ENCODE assay signal across 8 mouse cellular contexts in genomic region chr2:61138998-61139631, GRCm38 (mm10).
A peak's percentile ranks its signal among the peaks of the same experiment; 100 is the strongest.
DNase-seq lines count a peak whose midpoint lies in the region; ATAC-seq lines count a peak whose summit lies in the region.

No protein-coding gene starts in this region.

- no peak overlapping the region for H3K27ac ChIP-seq in forebrain, embryonic 14.5 days (ENCODE audit: low read depth, low read length)
- no peak overlapping the region for H3K27ac ChIP-seq in forebrain, embryonic 15.5 days (replicated peaks)
- peak overlapping the region; percentile 89 for H3K27ac ChIP-seq in kidney, embryonic 14.5 days (ENCODE audit: low read depth, low read length)
- peak overlapping the region; percentile 23; the same call in 1 of the 2 replicates for H3K27ac ChIP-seq in liver, embryonic 13.5 days

- 74% methylated on average over 19 of the region's 19 CpGs for WGBS in forebrain, embryonic 14.5 days
- WGBS in forebrain, embryonic 15.5 days, result 72% methylated on average over 19 of the region's 19 CpGs
- 10% methylated on average over 19 of the region's 19 CpGs for WGBS in kidney, embryonic 14.5 days
- 33% methylated on average over 19 of the region's 19 CpGs for WGBS in liver, embryonic 13.5 days (ENCODE audit: insufficient replicate concordance)

- no peaks in the 10 kb centered on the region for H3K4me1 ChIP-seq in forebrain, embryonic 14.5 days (ENCODE audit: control insufficient read depth, insufficient read depth, low read length)
- H3K4me1 ChIP-seq in forebrain, embryonic 15.5 days, result no peaks in the 10 kb centered on the region
- H3K4me1 ChIP-seq in kidney, embryonic 14.5 days (ENCODE audit: control insufficient read depth, insufficient read depth, low read length), result peaks cover 5% of the 10 kb centered on the region; the same call in 1 of the 2 replicates
- no peaks in the 10 kb centered on the region for H3K4me1 ChIP-seq in liver, embryonic 13.5 days (replicated peaks)

- no peak for ATAC-seq in forebrain, embryonic 14.5 days
- ATAC-seq in forebrain, embryonic 15.5 days (replicated peaks), result no peak
- peak; percentile 48 for ATAC-seq in common myeloid progenitor, adult 5-6 weeks (replicated peaks; ENCODE audit: low read depth, poor library complexity, severe bottlenecking)
- ATAC-seq in granulocyte monocyte progenitor cell, adult 5-6 weeks (replicated peaks; ENCODE audit: poor library complexity, severe bottlenecking), result peak; percentile 33
- peak; percentile 91 for ATAC-seq in kidney, embryonic 14.5 days (ENCODE audit: low FRiP score, low TSS enrichment)
- no peak for ATAC-seq in liver, embryonic 13.5 days (ENCODE audit: low read depth)

- DNase-seq in forebrain, embryonic 14.5 days (ENCODE audit: low spot score), result peak; percentile 17
- DNase-seq in liver, embryonic 13.5 days, result no peak
- peak; percentile 4 for DNase-seq in right cerebral cortex, postnatal 14 days
- DNase-seq in thymus, postnatal 0 days (ENCODE audit: low spot score), result no peak

- H3K4me2 ChIP-seq in forebrain, embryonic 14.5 days (ENCODE audit: low read length), result no peak overlapping the region
- H3K4me2 ChIP-seq in forebrain, embryonic 15.5 days (replicated peaks), result no peak overlapping the region
- peak overlapping the region; percentile 30 for H3K4me2 ChIP-seq in kidney, embryonic 14.5 days (replicated peaks; ENCODE audit: low read depth, low read length)
- H3K4me2 ChIP-seq in liver, embryonic 13.5 days, result peak overlapping the region; percentile 11; the same call in 1 of the 2 replicates

- H3K36me3 ChIP-seq in forebrain, embryonic 14.5 days (ENCODE audit: control insufficient read depth, insufficient read depth, low read length), result no peaks in the 10 kb centered on the region
- H3K36me3 ChIP-seq in forebrain, embryonic 15.5 days, result no peaks in the 10 kb centered on the region
- H3K36me3 ChIP-seq in kidney, embryonic 14.5 days (ENCODE audit: control insufficient read depth, insufficient read depth, low read length), result no peaks in the 10 kb centered on the region
- H3K36me3 ChIP-seq in liver, embryonic 13.5 days, result no peaks in the 10 kb centered on the region

- H3K9me3 ChIP-seq in forebrain, embryonic 14.5 days (replicated peaks; ENCODE audit: control insufficient read depth, low read length), result no peaks in the 10 kb centered on the region
- H3K9me3 ChIP-seq in forebrain, embryonic 15.5 days, result no peaks in the 10 kb centered on the region
- no peaks in the 10 kb centered on the region for H3K9me3 ChIP-seq in kidney, embryonic 14.5 days (ENCODE audit: control insufficient read depth, low read length)
- no peaks in the 10 kb centered on the region for H3K9me3 ChIP-seq in liver, embryonic 13.5 days (replicated peaks)

- H3K4me3 ChIP-seq in forebrain, embryonic 14.5 days (ENCODE audit: low read depth, low read length), result no peak overlapping the region
- H3K4me3 ChIP-seq in forebrain, embryonic 15.5 days, result no peak overlapping the region
- H3K4me3 ChIP-seq in kidney, embryonic 14.5 days (ENCODE audit: low read length), result peak overlapping the region; percentile 6; the same call in 1 of the 2 replicates
- H3K4me3 ChIP-seq in liver, embryonic 13.5 days (replicated peaks), result no peak overlapping the region

- no peak overlapping the region for H3K9ac ChIP-seq in forebrain, embryonic 14.5 days (ENCODE audit: low read length)
- no peak overlapping the region for H3K9ac ChIP-seq in forebrain, embryonic 15.5 days (replicated peaks)
- peak overlapping the region; percentile 31; the same call in 1 of the 2 replicates for H3K9ac ChIP-seq in kidney, embryonic 14.5 days (ENCODE audit: low read depth, low read length)
- H3K9ac ChIP-seq in liver, embryonic 13.5 days, result no peak overlapping the region

- no peaks in the 10 kb centered on the region for H3K27me3 ChIP-seq in forebrain, embryonic 14.5 days (replicated peaks; ENCODE audit: control insufficient read depth, insufficient read depth, low read length)
- no peaks in the 10 kb centered on the region for H3K27me3 ChIP-seq in forebrain, embryonic 15.5 days
- H3K27me3 ChIP-seq in kidney, embryonic 14.5 days (ENCODE audit: control insufficient read depth, insufficient read depth, low read length), result no peaks in the 10 kb centered on the region
- no peaks in the 10 kb centered on the region for H3K27me3 ChIP-seq in liver, embryonic 13.5 days

Comparison
In these comparisons a context has a peak if more than half of its experiments do, and no peak if none do; other contexts are left out.
1. ATAC-seq: peak in common myeloid progenitor, adult 5-6 weeks (single experiment), granulocyte monocyte progenitor cell, adult 5-6 weeks (single experiment) and kidney, embryonic 14.5 days (single experiment); none in forebrain, embryonic 14.5 days (single experiment), forebrain, embryonic 15.5 days (single experiment) and liver, embryonic 13.5 days (single experiment).
2. DNase-seq: peak in forebrain, embryonic 14.5 days (single experiment) and right cerebral cortex, postnatal 14 days (single experiment); none in liver, embryonic 13.5 days (single experiment) and thymus, postnatal 0 days (single experiment).
3. H3K27ac ChIP-seq: peak in kidney, embryonic 14.5 days (single experiment) and liver, embryonic 13.5 days (single experiment); none in forebrain, embryonic 14.5 days (single experiment) and forebrain, embryonic 15.5 days (single experiment).
4. H3K4me2 ChIP-seq: peak in kidney, embryonic 14.5 days (single experiment) and liver, embryonic 13.5 days (single experiment); none in forebrain, embryonic 14.5 days (single experiment) and forebrain, embryonic 15.5 days (single experiment).